Mouse (Mus musculus): Measurements from ENCODE around the gene Golim4. TPM values are rescaled to one million over a fixed set of nuclear protein-coding genes. Genes with fewer than 3 reads are reported as not detected.
A peak's percentile ranks its signal among the peaks of the same experiment; 100 is the strongest.

The Golim4 gene
- total and polyA plus RNA-seq, 3 experiments, result 12.9 to 30.2 TPM; not detected in 1

- H3K27me3 ChIP-seq (ENCODE audit: control insufficient read depth in 1 of 2, insufficient read depth in 2 of 2, low read length in 2 of 2), result no peaks in the 10 kb centered on the region
- H3K9ac ChIP-seq (ENCODE audit: control insufficient read depth, low read depth, low read length, poor library complexity, severe bottlenecking), result no peak overlapping the region
- no peaks in the 10 kb centered on the region for H3K36me3 ChIP-seq (ENCODE audit: control insufficient read depth in 1 of 2, insufficient read depth in 2 of 2, low read length in 2 of 2)
- no peak for DNase-seq (ENCODE audit: low read depth, low spot score)
- no peak overlapping the region for H3K4me3 ChIP-seq (ENCODE audit: control insufficient read depth in 1 of 2, insufficient read depth in 1 of 2, low read depth in 2 of 2, low read length in 2 of 2)
- H3K4me1 ChIP-seq (ENCODE audit: control insufficient read depth in 1 of 2, insufficient read depth in 2 of 2, low read length in 2 of 2), result no peaks in the 10 kb centered on the region
- no peaks in the 10 kb centered on the region for H3K79me2 ChIP-seq (ENCODE audit: control insufficient read depth, insufficient read depth, low read length, poor library complexity)
- H3K9me3 ChIP-seq (replicated peaks; ENCODE audit: insufficient read depth, low read length), result no peaks in the 10 kb centered on the region
- TF ChIP-seq CTCF (IDR thresholded peaks at IDR 0.05 in 2 of 3, conservative IDR thresholded peaks at IDR 0.05 in 1 of 3; ENCODE audit: control insufficient read depth in 1 of 3, insufficient read depth in 1 of 3, low read depth in 2 of 3, low read length in 3 of 3, poor library complexity in 1 of 3, severe bottlenecking in 1 of 3), result no peak
- no peak for TF ChIP-seq NRF1 (IDR thresholded peaks at IDR 0.05; ENCODE audit: insufficient read depth, low read depth, low read length, poor library complexity, severe bottlenecking)
- TF ChIP-seq RAD21 (IDR thresholded peaks at IDR 0.05; ENCODE audit: low read depth, low read length), result no peak
- TF ChIP-seq CHD2 (IDR thresholded peaks at IDR 0.05; ENCODE audit: low read length), result no peak
- no peak for TF ChIP-seq MAX (IDR thresholded peaks at IDR 0.05; ENCODE audit: low read length)
- TF ChIP-seq JUND (IDR thresholded peaks at IDR 0.05; ENCODE audit: low read depth, low read length), result no peak
- TF ChIP-seq ZMIZ1 (IDR thresholded peaks at IDR 0.05; ENCODE audit: low read depth, low read length), result no peak
- TF ChIP-seq MYB (IDR thresholded peaks at IDR 0.05; ENCODE audit: low read depth, low read length), result no peak
- no peak for TF ChIP-seq SIN3A (IDR thresholded peaks at IDR 0.05; ENCODE audit: low read length)
- TF ChIP-seq ZC3H11A (IDR thresholded peaks at IDR 0.05; ENCODE audit: low read depth, low read length), result no peak
- TF ChIP-seq MEF2A (IDR thresholded peaks at IDR 0.05; ENCODE audit: extremely low read depth, insufficient replicate concordance, low read depth, low read length, poor library complexity, severe bottlenecking), result no peak
- TF ChIP-seq BHLHE40 (IDR thresholded peaks at IDR 0.05; ENCODE audit: borderline replicate concordance, low read depth, low read length), result no peak
- no peak for TF ChIP-seq KAT2A (conservative IDR thresholded peaks at IDR 0.05; ENCODE audit: low read depth, low read length)
- no peak for TF ChIP-seq ETS1 (IDR thresholded peaks at IDR 0.05; ENCODE audit: low read depth, low read length)
- TF ChIP-seq CHD1 (IDR thresholded peaks at IDR 0.05; ENCODE audit: low read depth, low read length), result no peak
- TF ChIP-seq POLR2AphosphoS2 (IDR thresholded peaks at IDR 0.05; ENCODE audit: low read length), result no peak
- H3K27ac ChIP-seq (ENCODE audit: control insufficient read depth, low read depth, low read length), result no peak overlapping the region
These were observed 96.0 kb downstream of the Golim4 start for GRCm38 (mm10) chr3:75860760-75861159.

GRCm38 (mm10) chr3:75835286-75835967, 121.3 kb downstream of the Golim4 start:
- no peaks in the 10 kb centered on the region for H3K79me2 ChIP-seq (ENCODE audit: control insufficient read depth, insufficient read depth, low read length, poor library complexity)
- H3K27ac ChIP-seq (ENCODE audit: control insufficient read depth, low read depth, low read length), result no peak overlapping the region
- H3K4me3 ChIP-seq (ENCODE audit: control insufficient read depth in 1 of 2, insufficient read depth in 1 of 2, low read depth in 2 of 2, low read length in 2 of 2), result no peak overlapping the region
- peak; percentile 24 for DNase-seq (ENCODE audit: low read depth, low spot score)
- no peaks in the 10 kb centered on the region for H3K36me3 ChIP-seq (ENCODE audit: control insufficient read depth in 1 of 2, insufficient read depth in 2 of 2, low read length in 2 of 2)
- H3K9ac ChIP-seq (ENCODE audit: control insufficient read depth, low read depth, low read length, poor library complexity, severe bottlenecking), result no peak overlapping the region
- TF ChIP-seq E2F4 (IDR thresholded peaks at IDR 0.05; ENCODE audit: borderline replicate concordance, low read depth, low read length), result no peak
- no peak for TF ChIP-seq ZNF384 (IDR thresholded peaks at IDR 0.05; ENCODE audit: low read depth, low read length)
- no peak for TF ChIP-seq CHD1 (IDR thresholded peaks at IDR 0.05; ENCODE audit: low read depth, low read length)
- no peak for TF ChIP-seq POLR2AphosphoS2 (IDR thresholded peaks at IDR 0.05; ENCODE audit: low read length)
- no peak for TF ChIP-seq ZMIZ1 (IDR thresholded peaks at IDR 0.05; ENCODE audit: low read depth, low read length)
- no peak for TF ChIP-seq SMC3 (IDR thresholded peaks at IDR 0.05; ENCODE audit: low read depth, low read length)
- no peak for TF ChIP-seq HCFC1 (IDR thresholded peaks at IDR 0.05; ENCODE audit: low read depth, low read length)
- H3K27me3 ChIP-seq (ENCODE audit: control insufficient read depth in 1 of 2, insufficient read depth in 2 of 2, low read length in 2 of 2), result no peaks in the 10 kb centered on the region
- no peaks in the 10 kb centered on the region for H3K9me3 ChIP-seq (replicated peaks; ENCODE audit: insufficient read depth, low read length)
- H3K4me1 ChIP-seq (ENCODE audit: control insufficient read depth in 1 of 2, insufficient read depth in 2 of 2, low read length in 2 of 2), result no peaks in the 10 kb centered on the region
